Mouse (Mus musculus) forebrain, embryonic 10.5 days (tissue): ENCODE results near the gene Gcfc2. TPM values are rescaled to one million over a fixed set of nuclear protein-coding genes. Genes with fewer than 3 reads are reported as not detected.

Source experiments
- DNase-seq: peaks from one replicate; pipeline ENCODE4 v3.0.0-alpha.2; 2017; ENCODE audit warnings: low spot score; ENCODE audit errors: extremely low spot score
- H3K27ac ChIP-seq: fragments of 300-500 bp; sonication (generic); 2 replicates; pipeline ENCODE4 v1.5.1; 2016; ENCODE audit warnings: mild to moderate bottlenecking
- H3K27me3 ChIP-seq: fragments of 300-500 bp; sonication (generic); 2 replicates; pipeline ENCODE4 v1.6.1; 2016; ENCODE audit warnings: mild to moderate bottlenecking; ENCODE audit not compliant: poor library complexity, severe bottlenecking
- H3K36me3 ChIP-seq: fragments of 300-500 bp; sonication (generic); replicated peaks from 2 replicates; pipeline ENCODE4 v1.6.1; 2016; ENCODE audit warnings: mild to moderate bottlenecking, moderate library complexity
- H3K4me1 ChIP-seq: fragments of 300-500 bp; sonication (generic); 2 replicates; pipeline ENCODE4 v1.6.1; 2016
- H3K4me3 ChIP-seq: fragments of 300-500 bp; sonication (generic); 2 replicates; pipeline ENCODE4 v1.5.1; 2016; ENCODE audit warnings: mild to moderate bottlenecking, moderate library complexity
- H3K9me3 ChIP-seq: fragments of 300-500 bp; sonication (generic); 2 replicates; pipeline ENCODE4 v1.6.1; 2016; ENCODE audit warnings: mild to moderate bottlenecking, moderate library complexity
- WGBS: fragments of 180-500 bp; shearing (Covaris S2); methylation state at CpG from one replicate; pipeline ENCODE4 v1.1.7; 2016; 5-methylcytosine and 5-hydroxymethylcytosine counted together
- polyA plus RNA-seq: library from polyadenylated mRNA; unstranded; fragments of >200 nt; fragmentation: Nextera tagmentation; extraction: Ambion mirVana; gene quantifications from 2 replicates; pipeline ENCODE4 v1.2.1, GENCODE M21; 2016

Gcfc2 gene
- polyA plus RNA-seq, 1 experiment from 2014 or later: 14.0 TPM

DNA sequence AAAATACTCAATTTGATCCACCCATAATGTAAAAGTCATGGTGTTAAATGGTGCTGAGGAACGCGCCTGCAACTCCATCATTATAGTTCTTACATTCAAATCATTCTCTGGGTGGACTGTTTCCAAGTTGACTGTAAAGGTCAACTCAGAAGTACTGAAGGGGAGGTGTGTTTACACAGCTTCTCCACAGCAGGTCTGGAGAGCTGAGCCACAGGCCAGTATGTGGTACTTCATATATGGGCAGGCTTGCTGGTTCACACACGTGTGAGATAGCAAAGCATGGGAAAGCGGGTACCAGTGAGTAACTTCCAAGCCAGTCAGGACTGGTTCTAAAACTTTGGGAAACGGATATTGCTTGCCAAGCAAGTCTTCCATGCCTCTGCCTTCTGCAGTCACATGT is 31.7 kb downstream of the Gcfc2 start:
- no peak for DNase-seq
- Histone ChIP-seq H3K27ac (no peak overlapping the region), H3K4me1 (no peaks in the 10 kb centered on the region), H3K36me3 (peaks cover 99% of the 10 kb centered on the region), H3K27me3 (no peaks in the 10 kb centered on the region), H3K9me3 (peaks cover 6% of the 10 kb centered on the region), H3K4me3 (no peak overlapping the region)
- 91% methylated on average over 5 of the region's 5 CpGs for WGBS

DNA sequence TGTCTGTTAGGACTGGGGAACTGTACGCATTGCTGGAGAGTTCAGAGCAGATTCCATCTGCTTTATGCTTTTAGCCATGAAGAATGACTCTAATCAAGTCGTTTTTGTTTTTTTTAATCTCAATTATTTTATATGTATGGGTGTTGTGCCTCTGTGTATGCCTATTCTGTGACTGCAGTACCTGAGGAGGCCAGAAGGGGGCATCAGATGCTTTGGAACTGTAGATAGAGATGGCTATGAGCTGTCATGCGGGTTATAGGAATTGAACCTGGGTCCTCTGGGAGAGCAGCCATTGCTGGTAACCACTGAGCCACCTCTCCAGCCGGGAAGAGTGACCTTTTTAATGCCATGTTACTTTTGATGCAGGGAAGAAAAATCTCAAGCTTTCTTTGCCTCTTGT is 32.9 kb downstream of the Gcfc2 start:
- Histone ChIP-seq H3K9me3 (peaks cover 6% of the 10 kb centered on the region), H3K4me3 (no peak overlapping the region), H3K4me1 (no peaks in the 10 kb centered on the region), H3K36me3 (peaks cover 99% of the 10 kb centered on the region), H3K27ac (no peak overlapping the region), H3K27me3 (no peaks in the 10 kb centered on the region)
- WGBS: 94% methylated on average over 4 of the region's 4 CpGs
- no peak for DNase-seq

DNA sequence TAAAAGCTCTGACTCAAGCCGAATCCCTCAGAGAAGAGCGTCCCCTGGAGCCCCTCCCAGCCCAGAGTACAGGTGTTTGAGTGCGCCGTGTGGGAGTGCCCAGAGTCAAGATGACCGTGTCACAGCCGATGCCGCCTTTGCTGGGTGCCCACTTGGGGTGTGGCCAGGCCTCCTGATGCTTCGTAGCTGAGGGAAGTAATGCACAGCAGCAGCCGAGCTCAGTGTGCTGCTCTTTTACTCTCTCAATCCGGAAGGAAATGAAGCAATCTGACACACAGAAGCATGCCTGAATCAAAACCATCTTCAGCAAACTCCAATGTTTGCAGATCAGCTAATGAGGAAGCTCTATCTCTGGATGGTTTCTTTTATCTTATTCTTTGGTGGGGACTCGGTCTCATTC is 34.5 kb downstream of the Gcfc2 start:
- Histone ChIP-seq H3K4me3 (no peak overlapping the region), H3K9me3 (peaks cover 6% of the 10 kb centered on the region), H3K27ac (no peak overlapping the region), H3K36me3 (peaks cover 99% of the 10 kb centered on the region), H3K4me1 (no peaks in the 10 kb centered on the region), H3K27me3 (no peaks in the 10 kb centered on the region)
- DNase-seq: no peak
- 88% methylated on average over 11 of the region's 11 CpGs for WGBS

DNA sequence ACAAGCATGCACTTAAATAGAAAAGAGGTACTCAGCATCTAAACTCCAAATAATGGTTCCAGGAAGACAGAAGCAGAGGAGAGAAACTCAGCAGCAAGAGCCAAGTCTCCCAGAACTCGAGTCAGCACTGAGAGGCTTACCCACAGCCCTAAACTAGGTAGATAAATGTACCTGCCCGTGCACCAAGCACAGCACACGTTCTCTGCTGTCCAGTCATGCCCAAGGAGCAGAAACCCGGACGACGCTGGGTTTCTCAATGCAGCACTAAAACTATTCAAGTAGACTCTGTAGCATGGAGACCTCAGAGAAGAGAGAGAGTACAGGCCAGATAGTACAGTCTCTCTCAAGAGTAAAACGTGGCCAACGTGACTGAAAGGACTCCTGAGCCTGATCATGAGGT is 36.4 kb downstream of the Gcfc2 start:
- Histone ChIP-seq H3K4me1 (peaks cover 6% of the 10 kb centered on the region), H3K36me3 (peaks cover 92% of the 10 kb centered on the region), H3K27me3 (no peaks in the 10 kb centered on the region), H3K4me3 (no peak overlapping the region), H3K27ac (no peak overlapping the region), H3K9me3 (peaks cover 6% of the 10 kb centered on the region)
- 94% methylated on average over 8 of the region's 8 CpGs for WGBS
- DNase-seq: no peak

DNA sequence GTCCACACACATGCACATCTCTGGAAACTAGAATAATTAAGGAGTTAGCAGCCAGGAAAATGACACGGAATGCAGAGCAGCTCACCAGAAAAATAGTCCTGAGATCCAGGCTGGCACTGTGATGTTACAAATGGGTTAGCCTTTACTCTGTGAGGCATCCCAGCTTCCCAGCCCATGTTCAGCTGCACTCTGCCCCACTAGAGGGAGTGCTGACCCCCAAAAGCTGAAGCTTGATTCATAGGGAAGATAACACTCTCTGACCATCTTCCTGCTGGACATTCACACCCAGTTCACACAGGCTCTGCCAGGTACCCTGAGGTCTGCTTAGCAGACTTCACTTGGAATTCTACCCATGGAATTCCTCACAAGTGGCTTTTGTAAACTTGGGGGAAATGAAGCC is 36.8 kb downstream of the Gcfc2 start:
- Histone ChIP-seq H3K27me3 (no peaks in the 10 kb centered on the region), H3K4me3 (no peak overlapping the region), H3K4me1 (peaks cover 10% of the 10 kb centered on the region), H3K27ac (no peak overlapping the region), H3K9me3 (peaks cover 6% of the 10 kb centered on the region), H3K36me3 (peaks cover 88% of the 10 kb centered on the region)
- DNase-seq: no peak
- 86% methylated on average over 1 of the region's 1 CpGs for WGBS

DNA sequence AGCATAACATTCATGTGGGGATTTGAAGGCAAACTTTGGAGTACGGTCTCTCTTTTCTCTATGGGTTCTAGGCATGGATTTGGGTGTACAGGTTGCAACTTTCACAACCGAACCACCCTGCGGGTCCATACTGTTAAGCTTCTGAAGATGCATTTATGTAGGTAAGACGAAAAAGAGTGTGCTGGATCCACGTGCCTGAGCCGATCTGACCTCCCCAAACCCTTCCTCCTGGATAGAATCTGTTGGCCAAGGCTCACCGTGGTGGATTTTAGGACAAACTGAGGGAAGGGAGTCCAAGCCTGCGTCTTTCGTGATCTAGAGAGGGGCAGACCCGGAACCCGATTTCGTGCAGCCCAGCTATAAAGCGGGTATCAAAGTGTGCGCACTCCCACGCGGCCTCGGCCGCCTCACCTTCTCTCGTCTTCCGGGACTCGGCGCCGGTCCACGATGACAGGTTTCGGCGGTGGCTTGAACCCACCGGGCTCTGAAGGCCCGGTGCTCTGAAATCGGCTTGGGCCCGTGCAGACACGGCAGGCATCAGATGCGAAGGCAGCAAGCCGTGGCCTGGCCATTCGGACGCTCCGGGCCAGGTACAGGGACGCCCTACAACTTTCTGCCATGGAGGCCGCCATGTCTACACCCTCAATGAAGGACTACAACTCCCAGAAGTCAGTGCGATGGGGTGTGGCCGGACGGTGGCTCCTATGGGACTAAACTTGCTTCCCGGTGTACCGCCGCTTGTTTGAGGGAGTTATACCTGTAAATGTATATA is 42.0 kb downstream of the Gcfc2 start, which contains the start of gene Mrpl19:
Gene Mrpl19, minus strand, starts transcription at position 663 of the 772 bp plus-strand sequence.
- peak within 1 kb of the TSS; percentile 87 for H3K4me3 ChIP-seq
- WGBS: under 1% methylated on average over 44 of the region's 44 CpGs
- H3K4me1 ChIP-seq: peaks cover 10% of the 10 kb centered on the region
- no peaks in the 10 kb centered on the region for H3K27me3 ChIP-seq
- H3K27ac ChIP-seq: peak within 1 kb of the TSS; percentile 87
- DNase-seq: peak; percentile 87
- H3K9me3 ChIP-seq: no peaks in the 10 kb centered on the region
- H3K36me3 ChIP-seq: peaks cover 36% of the 10 kb centered on the region

DNA sequence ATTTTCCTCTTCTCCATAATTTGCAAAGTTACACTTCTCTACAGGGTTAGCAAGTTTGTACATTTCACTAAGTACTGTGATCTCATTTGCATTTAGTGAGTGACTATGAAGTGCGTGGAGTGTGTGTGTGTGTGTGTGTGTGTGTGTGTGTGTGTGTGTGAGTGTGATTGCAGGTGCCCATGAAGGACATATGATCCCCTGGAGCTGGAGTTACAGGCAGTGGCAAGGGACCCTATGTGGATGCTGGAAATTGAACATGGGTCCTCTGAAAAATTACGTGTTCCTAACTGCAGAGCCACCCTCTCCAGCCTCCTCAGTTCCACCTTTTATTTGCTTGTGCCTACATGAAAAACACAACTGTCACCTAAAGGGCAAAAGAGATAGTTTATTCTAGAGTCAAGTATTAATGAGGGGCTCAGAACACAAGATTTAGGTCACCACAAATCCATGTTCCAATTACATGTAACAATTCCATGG is 42.6 kb downstream of the Gcfc2 start:
- H3K9me3 ChIP-seq: no peaks in the 10 kb centered on the region
- H3K27ac ChIP-seq: peak overlapping the region; percentile 87; the same call in 1 of the 2 replicates
- H3K4me1 ChIP-seq: peaks cover 10% of the 10 kb centered on the region
- H3K36me3 ChIP-seq: peaks cover 29% of the 10 kb centered on the region
- no peak for DNase-seq
- peak overlapping the region; percentile 87 for H3K4me3 ChIP-seq
- WGBS: 38% methylated on average over 2 of the region's 2 CpGs
- H3K27me3 ChIP-seq: no peaks in the 10 kb centered on the region

DNA sequence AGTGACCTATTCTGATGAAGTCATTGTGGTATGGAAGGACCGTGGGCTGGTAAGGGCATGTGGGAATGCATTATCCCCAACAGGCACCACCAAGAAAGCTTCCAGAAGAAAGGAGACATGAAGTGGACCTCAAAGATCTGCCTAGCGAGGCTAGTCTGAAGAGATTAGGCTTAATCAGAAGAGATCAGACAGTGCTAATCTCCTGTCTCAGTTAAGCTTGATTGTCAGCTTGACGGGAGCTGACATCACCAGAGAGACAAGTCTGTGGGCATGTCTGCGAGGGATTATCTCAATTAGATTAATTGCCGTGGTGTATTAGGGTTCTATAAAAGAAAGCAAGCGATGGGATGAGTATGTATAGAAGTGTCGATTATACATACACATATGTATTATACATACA is 47.7 kb downstream of the Gcfc2 start:
- WGBS: 57% methylated on average over 7 of the region's 7 CpGs
- no peak for DNase-seq
- Histone ChIP-seq H3K9me3 (no peaks in the 10 kb centered on the region), H3K4me3 (no peak overlapping the region), H3K4me1 (no peaks in the 10 kb centered on the region), H3K27ac (no peak overlapping the region), H3K36me3 (no peaks in the 10 kb centered on the region), H3K27me3 (no peaks in the 10 kb centered on the region)

DNA sequence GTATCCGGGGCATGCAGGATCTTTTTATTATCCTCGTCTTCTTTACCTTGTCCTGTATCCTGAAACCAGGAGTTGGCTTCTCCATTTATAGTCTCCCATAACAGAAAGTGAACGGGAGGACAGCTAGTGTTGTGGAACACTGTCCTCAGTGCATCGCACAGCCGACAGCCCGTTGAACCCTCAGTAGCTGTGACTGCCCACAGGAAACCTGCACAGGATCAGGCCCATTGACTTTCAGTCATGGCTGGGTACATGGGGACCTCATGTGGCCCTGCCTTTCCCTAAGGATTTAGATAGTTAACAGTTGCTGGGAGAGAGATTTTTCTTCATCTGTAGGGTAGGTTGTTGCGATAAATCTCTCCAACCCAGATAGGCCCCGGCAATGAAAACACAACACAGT is 49.1 kb downstream of the Gcfc2 start:
- no peak overlapping the region for H3K4me3 ChIP-seq
- 88% methylated on average over 8 of the region's 8 CpGs for WGBS

DNA sequence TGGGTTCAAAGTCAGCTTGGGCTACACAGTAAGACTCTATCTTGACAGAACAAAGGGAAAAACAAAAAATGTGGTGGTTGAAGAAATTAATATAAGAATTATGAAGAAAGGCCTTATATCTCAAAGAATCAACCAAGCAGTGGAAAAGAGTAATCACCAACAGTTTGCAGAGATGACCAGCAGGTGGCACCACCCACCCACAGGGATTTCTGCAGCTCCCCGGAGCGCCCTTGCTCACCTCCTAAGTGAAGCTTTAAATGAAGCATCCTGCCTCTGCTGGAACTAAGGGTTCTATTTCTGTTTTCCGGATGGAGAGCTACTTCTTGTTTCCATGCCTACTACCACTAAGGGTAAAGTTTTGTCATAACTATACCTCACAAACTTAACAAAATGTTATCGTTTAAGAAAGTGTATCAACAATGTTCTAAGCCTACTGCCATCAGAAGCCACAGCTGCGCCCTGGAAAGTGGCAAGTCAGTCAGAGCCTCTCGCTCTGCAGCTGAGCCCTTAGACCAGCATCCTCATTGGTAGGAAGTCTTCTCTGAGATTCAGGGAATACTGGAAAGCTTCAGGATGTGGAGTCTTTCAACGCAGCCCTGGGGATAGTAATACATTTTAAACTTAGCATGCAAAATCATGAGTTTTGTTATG is 52.6 kb downstream of the Gcfc2 start:
- WGBS: 42% methylated on average over 7 of the region's 7 CpGs
- Histone ChIP-seq H3K27me3 (no peaks in the 10 kb centered on the region), H3K4me3 (no peak overlapping the region)

More for the DNA sequence above, 49.1 kb downstream of the Gcfc2 start:
- DNase-seq: no peak
- H3K27ac ChIP-seq: no peak overlapping the region
- no peaks in the 10 kb centered on the region for H3K4me1 ChIP-seq
- no peaks in the 10 kb centered on the region for H3K27me3 ChIP-seq
- H3K36me3 ChIP-seq: no peaks in the 10 kb centered on the region
- no peaks in the 10 kb centered on the region for H3K9me3 ChIP-seq

DNA sequence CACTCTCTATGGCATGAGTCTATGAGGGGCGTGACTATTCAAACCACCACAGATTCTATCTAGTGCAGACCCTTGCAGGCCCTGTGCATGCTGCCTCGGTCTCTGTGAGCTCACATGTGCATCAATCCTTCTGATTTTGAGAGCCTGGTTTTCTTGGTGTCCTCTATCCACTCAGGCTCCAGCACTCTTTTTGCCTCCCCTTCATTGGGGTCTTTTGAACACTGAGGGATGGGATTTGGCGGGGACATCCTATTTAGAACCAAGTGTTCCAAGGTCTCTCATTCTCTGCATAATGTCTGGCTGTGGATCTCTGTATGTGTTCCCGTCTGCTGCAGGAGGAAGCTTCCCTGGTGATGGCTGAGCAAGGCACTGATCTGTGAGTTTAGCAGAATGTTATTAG is 55.8 kb downstream of the Gcfc2 start:
- H3K4me1 ChIP-seq: 0 out of 2 replicates have a peak, but pooled peaks cover 3% of the 10 kb centered on the region
- H3K9me3 ChIP-seq: no peaks in the 10 kb centered on the region
- no peak for DNase-seq
- no peak overlapping the region for H3K4me3 ChIP-seq
- H3K27me3 ChIP-seq: no peaks in the 10 kb centered on the region
- H3K27ac ChIP-seq: no peak overlapping the region
- no peaks in the 10 kb centered on the region for H3K36me3 ChIP-seq
- WGBS: 90% methylated on average over 4 of the region's 4 CpGs

More for the DNA sequence above, 52.6 kb downstream of the Gcfc2 start:
- H3K9me3 ChIP-seq: no peaks in the 10 kb centered on the region
- H3K4me1 ChIP-seq: no peaks in the 10 kb centered on the region
- no peak overlapping the region for H3K27ac ChIP-seq
- peak; percentile 71 for DNase-seq
- no peaks in the 10 kb centered on the region for H3K36me3 ChIP-seq

DNA sequence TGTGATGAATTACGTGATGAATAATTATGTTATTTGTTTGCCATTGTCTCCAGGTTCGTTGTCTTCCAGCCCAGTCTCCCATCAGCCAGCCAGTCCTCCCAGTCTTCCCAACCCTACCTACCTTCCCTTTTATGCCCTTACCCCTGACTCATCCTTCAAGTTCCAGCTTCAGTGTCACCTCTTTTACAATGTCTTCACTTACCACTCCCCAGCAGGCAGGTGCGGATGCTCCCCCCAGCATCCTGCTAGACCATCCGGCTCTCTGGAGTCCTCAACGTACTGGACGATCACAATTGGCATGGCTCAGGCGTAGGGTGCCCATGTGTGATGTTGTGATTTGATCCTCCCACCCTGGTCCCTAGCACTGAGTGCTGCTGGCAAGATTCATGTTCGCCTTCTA is 62.7 kb downstream of the Gcfc2 start:
- no peaks in the 10 kb centered on the region for H3K36me3 ChIP-seq
- no peak overlapping the region for H3K27ac ChIP-seq
- no peaks in the 10 kb centered on the region for H3K9me3 ChIP-seq
- 91% methylated on average over 8 of the region's 8 CpGs for WGBS
- peaks cover 35% of the 10 kb centered on the region for H3K4me1 ChIP-seq
- H3K27me3 ChIP-seq: peaks cover 26% of the 10 kb centered on the region
- no peak for DNase-seq
- no peak overlapping the region for H3K4me3 ChIP-seq

DNA sequence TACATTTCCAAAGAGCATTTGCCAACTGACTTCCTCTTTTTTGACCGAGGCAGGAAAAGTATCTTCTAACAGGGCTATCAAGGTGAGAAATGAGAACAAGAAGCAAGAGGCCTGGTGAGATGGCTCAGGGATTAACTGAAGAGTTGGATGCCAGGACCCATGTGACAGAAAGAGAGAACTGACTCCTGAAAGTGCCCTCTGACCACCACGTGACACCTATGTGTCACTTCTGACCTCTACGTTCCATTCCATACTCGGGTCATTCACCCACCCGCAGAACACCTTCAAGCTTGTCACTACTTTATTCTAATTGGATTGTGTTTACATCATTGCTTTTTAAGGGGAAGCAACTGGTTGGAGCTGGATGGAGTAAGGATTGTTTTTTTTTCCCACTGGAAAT is 63.1 kb downstream of the Gcfc2 start:
- no peak overlapping the region for H3K27ac ChIP-seq
- no peak overlapping the region for H3K4me3 ChIP-seq
- peaks cover 31% of the 10 kb centered on the region for H3K27me3 ChIP-seq
- H3K36me3 ChIP-seq: no peaks in the 10 kb centered on the region
- H3K4me1 ChIP-seq: peaks cover 35% of the 10 kb centered on the region
- H3K9me3 ChIP-seq: no peaks in the 10 kb centered on the region
- 63% methylated on average over 5 of the region's 5 CpGs for WGBS
- no peak for DNase-seq
